Mouse (Mus musculus) MEL-GATA-1-ER (cell line): Measurements from ENCODE around the gene Sergef.
A peak's percentile ranks its signal among the peaks of the same experiment; 100 is the strongest.

Experiments
- DNase-seq: peaks from one replicate; pipeline ENCODE4 v3.0.0-alpha.2; 2012; ENCODE audit warnings: low read depth; ENCODE audit errors: extremely low read depth

Gene Sergef

GRCm38 (mm10) chr7:46502650-46503049 lies 137.0 kb downstream of the Sergef start:
- DNase-seq, result peak; percentile 58

GRCm38 (mm10) chr7:46501458-46501857 lies 138.1 kb downstream of the Sergef start:
- DNase-seq, result no peak

GRCm38 (mm10) chr7:46499561-46499960 lies 140.0 kb downstream of the Sergef start:
- no peak for DNase-seq

GRCm38 (mm10) chr7:46492134-46492678 lies 147.4 kb downstream of the Sergef start:
- DNase-seq, result no peak

GRCm38 (mm10) chr7:46487354-46487753 lies 152.3 kb downstream of the Sergef start:
- no peak for DNase-seq

- DNase-seq, result no peak
Measured at GRCm38 (mm10) chr7:46486761-46487160, 152.8 kb downstream of the Sergef start.

- no peak for DNase-seq
Measured at GRCm38 (mm10) chr7:46484223-46484622, 155.4 kb downstream of the Sergef start.

- DNase-seq, result no peak
Measured at GRCm38 (mm10) chr7:46483050-46483449, 156.6 kb downstream of the Sergef start.

- no peak for DNase-seq
Measured at GRCm38 (mm10) chr7:46482099-46482531, 157.5 kb downstream of the Sergef start.

- DNase-seq, result no peak
Measured at GRCm38 (mm10) chr7:46479793-46480192, 159.8 kb downstream of the Sergef start.

- peak; percentile 9 for DNase-seq
Measured at GRCm38 (mm10) chr7:46477456-46477855, 162.2 kb downstream of the Sergef start.

GRCm38 (mm10) chr7:46475464-46475863 lies 164.1 kb downstream of the Sergef start:
- DNase-seq, result no peak

GRCm38 (mm10) chr7:46473141-46473540 lies 166.5 kb downstream of the Sergef start:
- no peak for DNase-seq

GRCm38 (mm10) chr7:46471054-46471737 lies 168.4 kb downstream of the Sergef start:
- DNase-seq, result peak; percentile 19

GRCm38 (mm10) chr7:46469542-46469941 lies 170.1 kb downstream of the Sergef start:
- DNase-seq, result no peak

- no peak for DNase-seq
Measured at GRCm38 (mm10) chr7:46466422-46466981, 173.1 kb downstream of the Sergef start.

- DNase-seq, result no peak
Measured at GRCm38 (mm10) chr7:46463136-46463535, 176.5 kb downstream of the Sergef start.

- DNase-seq, result no peak
Measured at GRCm38 (mm10) chr7:46462287-46462686, 177.3 kb downstream of the Sergef start.

GRCm38 (mm10) chr7:46459605-46460245 lies 179.9 kb downstream of the Sergef start:
- no peak for DNase-seq

GRCm38 (mm10) chr7:46459200-46459599 lies 180.4 kb downstream of the Sergef start:
- DNase-seq, result no peak

- DNase-seq, result no peak
Measured at GRCm38 (mm10) chr7:46457889-46458288, 181.7 kb downstream of the Sergef start.

GRCm38 (mm10) chr7:46453930-46454679 lies 185.5 kb downstream of the Sergef start:
- DNase-seq, result no peak
